Mouse (Mus musculus): ENCODE data around the gene Fbxl2. TPM values are rescaled to one million over a fixed set of nuclear protein-coding genes. Genes with fewer than 3 reads are reported as not detected.

The Fbxl2 gene
- polyA plus RNA-seq, 1 experiment from 2014 or later, result 13.0 TPM

DNA sequence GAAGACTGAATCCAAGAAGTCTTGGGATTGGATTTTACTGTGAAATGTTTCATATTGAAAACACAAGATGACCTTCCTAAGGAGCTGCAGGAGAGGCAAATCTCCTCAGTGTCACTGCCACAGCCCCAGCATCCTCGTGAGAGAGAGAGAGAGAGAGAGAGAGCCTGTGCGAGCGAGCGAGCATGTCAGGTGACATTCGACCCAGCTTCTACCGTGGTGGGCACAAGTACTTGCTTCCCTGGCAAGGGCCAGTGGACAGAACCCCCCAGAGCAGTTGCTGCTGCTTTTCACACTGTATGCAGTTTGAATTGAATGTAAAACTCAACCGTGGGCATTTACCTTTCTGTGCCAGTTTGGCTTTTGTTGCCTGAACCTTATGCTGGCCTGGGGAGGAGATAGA lies 70.5 kb downstream of the Fbxl2 start:
- no peak for DNase-seq (ENCODE audit: low read depth, low spot score)
- TF ChIP-seq CTCF (IDR thresholded peaks at IDR 0.05), result no peak
- no peaks in the 10 kb centered on the region for H3K27me3 ChIP-seq
- in situ Hi-C loops (cut with MboI; ENCODE audit: low pct_unique_long_range_greater_than_20kb), result no loop called here
- ChIA-PET CTCF (interaction anchor here (1.2 kb wide), 1 partner anchor 9 kb away, joined by 3 read pairs; no protein-coding TSS in a partner anchor), POLR2A (no interaction called here)
- no peak for ATAC-seq

DNA sequence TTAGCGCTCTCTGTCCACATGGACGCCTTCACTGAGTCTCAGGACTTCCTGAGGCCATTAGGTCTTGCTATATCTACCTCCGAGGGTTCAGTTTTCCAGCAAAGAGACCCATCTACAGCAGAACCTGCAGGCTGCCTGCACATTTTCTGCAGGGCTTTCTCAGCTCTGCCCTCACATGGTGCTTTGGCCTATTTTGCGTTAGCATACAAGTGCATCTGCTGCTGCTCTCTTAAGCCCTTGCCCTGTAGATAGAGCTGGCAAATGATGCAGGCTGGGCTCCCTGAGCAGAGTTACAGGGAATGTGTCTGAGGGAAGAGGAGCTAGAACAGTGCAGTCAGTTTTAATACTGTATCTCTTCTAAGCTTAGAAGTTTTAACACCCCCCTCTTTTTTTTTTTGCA lies 71.0 kb downstream of the Fbxl2 start:
- no peak for TF ChIP-seq CTCF (IDR thresholded peaks at IDR 0.05)
- POLR2A ChIA-PET, result no interaction called here
- H3K27me3 ChIP-seq, result no peaks in the 10 kb centered on the region
- no peak for ATAC-seq
- in situ Hi-C loops (cut with MboI; ENCODE audit: low pct_unique_long_range_greater_than_20kb), result no loop called here
- CTCF ChIA-PET, result interaction anchor here (1.2 kb wide), 1 partner anchor 9 kb away, joined by 3 read pairs; no protein-coding TSS in a partner anchor
- DNase-seq (ENCODE audit: low read depth, low spot score), result no peak

DNA sequence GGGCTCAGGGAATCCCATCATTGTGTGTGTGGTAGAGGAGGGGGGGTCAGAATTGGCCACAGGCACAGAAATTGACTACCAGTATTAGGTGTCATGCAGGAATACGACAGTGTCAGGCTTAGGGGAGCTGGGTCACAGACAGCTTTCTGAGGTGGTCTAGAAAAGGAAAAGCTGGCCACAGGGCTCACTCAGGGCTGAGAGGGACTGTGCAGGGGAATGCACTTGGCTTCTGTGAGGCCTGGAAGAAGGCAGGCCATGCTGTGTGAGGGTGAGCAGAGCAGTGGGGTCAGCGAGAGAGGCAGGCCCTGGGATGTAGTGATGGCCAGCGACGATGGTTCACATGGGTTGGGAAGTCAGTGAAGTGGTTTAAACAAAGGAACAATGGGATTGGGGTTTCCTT lies 72.1 kb downstream of the Fbxl2 start:
- no peak for TF ChIP-seq CTCF (IDR thresholded peaks at IDR 0.05)

DNA sequence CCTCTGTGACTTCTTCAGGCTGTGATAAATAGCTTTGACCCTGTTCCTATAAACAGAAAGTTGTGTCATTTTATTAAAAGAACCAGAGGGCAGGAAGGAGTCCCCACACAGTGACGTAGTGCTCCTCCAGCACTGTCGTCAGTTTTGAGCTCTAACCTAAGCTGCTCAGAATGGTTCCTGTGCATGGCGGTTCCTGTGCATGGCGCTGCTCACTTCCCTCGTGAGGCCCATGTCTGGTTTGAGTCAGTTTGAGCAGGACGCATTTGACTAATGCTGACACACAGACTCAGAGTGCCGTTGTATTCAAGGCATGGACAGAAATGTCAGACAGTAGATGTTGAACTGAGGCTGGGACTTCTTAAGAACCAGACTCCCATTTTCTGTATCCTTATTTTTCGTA lies 74.4 kb downstream of the Fbxl2 start:
- ChIA-PET CTCF (no interaction called here), POLR2A (no interaction called here)
- H3K27me3 ChIP-seq, result no peaks in the 10 kb centered on the region
- in situ Hi-C loops (cut with MboI; ENCODE audit: low pct_unique_long_range_greater_than_20kb), result no loop called here
- no peak for TF ChIP-seq CTCF (IDR thresholded peaks at IDR 0.05)
- no peak for DNase-seq (ENCODE audit: low read depth, low spot score)
- ATAC-seq, result no peak

More for the DNA sequence above, 72.1 kb downstream of the Fbxl2 start:
- in situ Hi-C loops (cut with MboI; ENCODE audit: low pct_unique_long_range_greater_than_20kb), result no loop called here
- ChIA-PET CTCF (interaction anchor here (1.5 kb wide), 1 partner anchor 20 kb away, joined by 4 read pairs; no protein-coding TSS in a partner anchor), POLR2A (no interaction called here)
- no peaks in the 10 kb centered on the region for H3K27me3 ChIP-seq
- ATAC-seq (no peak), DNase-seq (ENCODE audit: low read depth, low spot score) (no peak)

DNA sequence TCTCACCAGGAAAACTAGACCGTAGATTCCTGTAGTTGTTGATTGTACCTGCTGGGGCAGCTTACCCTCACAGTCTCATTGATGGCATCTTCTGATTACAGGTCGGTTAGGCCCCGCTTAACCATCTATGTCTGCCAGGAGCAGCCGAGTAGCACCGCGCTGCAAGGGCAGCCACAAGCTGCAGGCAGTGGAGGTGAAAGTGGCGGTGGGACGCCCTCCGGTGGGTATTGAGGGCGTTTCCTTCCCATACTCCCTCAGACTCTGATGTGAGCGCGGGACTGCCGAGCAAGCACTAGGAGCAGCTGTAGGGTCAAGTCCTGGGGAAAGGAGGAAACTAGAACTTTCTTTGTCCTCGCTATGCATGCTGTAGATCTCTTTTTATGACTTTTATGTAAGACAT lies 76.0 kb downstream of the Fbxl2 start:
- in situ Hi-C loops (cut with MboI; ENCODE audit: low pct_unique_long_range_greater_than_20kb), result no loop called here
- CTCF ChIA-PET, result no interaction called here
- ATAC-seq, result no peak
- DNase-seq (ENCODE audit: low read depth, low spot score), result no peak
- no peaks in the 10 kb centered on the region for H3K27me3 ChIP-seq
- POLR2A ChIA-PET, result no interaction called here
- TF ChIP-seq CTCF (IDR thresholded peaks at IDR 0.05), result no peak

DNA sequence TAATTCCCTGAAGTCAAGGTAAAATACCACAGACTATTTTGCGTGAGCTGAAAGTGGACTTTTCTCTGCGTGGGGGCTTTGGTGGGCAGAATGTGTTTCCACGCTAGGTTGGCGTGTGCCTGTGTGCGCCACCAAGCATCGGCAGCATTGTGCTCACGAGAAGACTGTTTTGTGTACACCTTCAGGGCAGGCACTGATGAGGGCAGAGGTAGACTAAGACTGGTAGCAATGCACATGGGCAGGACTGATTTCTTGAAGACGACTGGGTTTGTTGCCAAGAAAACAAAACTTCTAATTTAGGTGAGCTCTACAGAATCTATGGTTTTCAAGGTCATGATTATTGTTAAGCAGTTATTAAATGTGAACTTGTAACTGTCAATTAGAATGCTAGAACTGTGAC lies 76.6 kb downstream of the Fbxl2 start:
- DNase-seq (ENCODE audit: low read depth, low spot score) (no peak), ATAC-seq (no peak)
- no peak for TF ChIP-seq CTCF (IDR thresholded peaks at IDR 0.05)
- CTCF ChIA-PET, result interaction anchor here (2.5 kb wide), 1 partner anchor 24 kb away, joined by 6 read pairs; no protein-coding TSS in a partner anchor
- POLR2A ChIA-PET, result no interaction called here
- no peaks in the 10 kb centered on the region for H3K27me3 ChIP-seq
- in situ Hi-C loops (cut with MboI; ENCODE audit: low pct_unique_long_range_greater_than_20kb), result no loop called here

DNA sequence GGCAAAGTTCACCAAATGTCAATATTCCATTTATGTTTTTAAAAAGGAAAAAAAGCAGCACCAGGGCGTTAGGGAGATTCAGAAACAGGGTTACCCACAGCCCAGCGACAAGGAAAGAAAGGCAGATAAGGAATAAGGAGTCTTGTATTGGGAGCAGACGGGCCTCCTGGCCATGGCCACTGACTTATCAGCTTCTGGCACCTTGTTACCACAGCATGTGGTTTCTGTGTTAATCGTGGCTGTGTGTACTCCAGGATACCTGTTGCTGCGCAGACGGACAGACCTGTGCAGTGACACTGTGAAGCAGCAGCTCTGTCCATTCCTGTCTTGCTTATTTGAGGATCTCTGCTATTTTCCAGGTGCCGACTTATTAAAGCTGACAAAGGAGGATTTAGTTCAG lies 77.0 kb downstream of the Fbxl2 start:
- DNase-seq (ENCODE audit: low read depth, low spot score), result no peak
- ChIA-PET CTCF (interaction anchor here (2.5 kb wide), 1 partner anchor 23 kb away, joined by 6 read pairs; no protein-coding TSS in a partner anchor), POLR2A (no interaction called here)
- no peaks in the 10 kb centered on the region for H3K27me3 ChIP-seq
- no peak for TF ChIP-seq CTCF (IDR thresholded peaks at IDR 0.05)
- in situ Hi-C loops (cut with MboI; ENCODE audit: low pct_unique_long_range_greater_than_20kb), result no loop called here
- no peak for ATAC-seq

DNA sequence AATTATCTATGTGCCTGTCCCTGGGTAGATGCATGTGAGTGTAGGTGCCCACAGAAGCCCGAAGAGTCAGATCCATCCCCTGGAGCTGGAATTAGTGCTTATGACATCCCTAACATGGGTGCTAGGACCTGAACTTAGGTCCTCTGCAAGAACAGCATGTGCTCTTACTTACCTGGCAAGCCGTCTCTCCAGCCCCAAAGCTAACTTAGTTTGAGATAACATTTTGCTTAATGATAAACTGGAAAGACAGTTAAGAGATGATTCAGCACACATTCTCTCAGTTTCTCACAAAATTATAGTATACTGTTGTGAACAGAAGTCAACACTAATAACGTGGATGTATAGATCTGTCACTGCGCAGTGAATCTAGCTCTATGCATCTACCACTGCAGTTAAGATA lies 79.2 kb downstream of the Fbxl2 start:
- ChIA-PET POLR2A (no interaction called here), CTCF (interaction anchor here (1.3 to 2.5 kb wide), 4 partner anchors 8 to 26 kb away, joined by 3 to 6 read pairs (median 4); no protein-coding TSS in a partner anchor)
- no peak for TF ChIP-seq CTCF (IDR thresholded peaks at IDR 0.05)
- no peak for DNase-seq (ENCODE audit: low read depth, low spot score)
- ATAC-seq, result no peak
- no peaks in the 10 kb centered on the region for H3K27me3 ChIP-seq
- in situ Hi-C loops (cut with MboI; ENCODE audit: low pct_unique_long_range_greater_than_20kb), result no loop called here

DNA sequence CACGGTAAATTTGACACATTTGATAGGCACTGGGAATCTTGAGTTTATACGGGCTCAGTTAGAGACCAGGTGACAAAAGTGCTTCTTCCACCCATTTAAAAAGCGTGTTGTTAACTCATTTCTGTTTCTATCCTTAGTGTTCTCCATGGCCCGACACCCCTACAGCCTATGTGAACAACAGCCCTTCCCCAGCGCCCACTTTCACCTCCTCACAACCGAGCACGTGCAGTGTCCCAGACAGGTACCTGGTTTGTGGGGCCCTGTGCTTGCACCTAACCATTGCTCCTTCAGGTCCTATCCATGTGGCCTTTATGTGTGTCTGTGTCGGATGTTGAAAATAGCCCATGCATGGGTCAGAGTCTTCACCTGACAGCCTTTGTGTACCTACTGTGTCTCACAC lies 81.6 kb downstream of the Fbxl2 start:
- in situ Hi-C loops (cut with MboI; ENCODE audit: low pct_unique_long_range_greater_than_20kb), result no loop called here
- ChIA-PET CTCF (interaction anchor here (1.7 kb wide), 1 partner anchor 11 kb away, joined by 4 read pairs; no protein-coding TSS in a partner anchor), POLR2A (interaction anchor here (1.1 kb wide), 1 partner anchor 14 kb away, joined by 3 read pairs; no protein-coding TSS in a partner anchor)
- TF ChIP-seq CTCF (IDR thresholded peaks at IDR 0.05), result no peak
- no peaks in the 10 kb centered on the region for H3K27me3 ChIP-seq
- DNase-seq (ENCODE audit: low read depth, low spot score) (no peak), ATAC-seq (no peak)

DNA sequence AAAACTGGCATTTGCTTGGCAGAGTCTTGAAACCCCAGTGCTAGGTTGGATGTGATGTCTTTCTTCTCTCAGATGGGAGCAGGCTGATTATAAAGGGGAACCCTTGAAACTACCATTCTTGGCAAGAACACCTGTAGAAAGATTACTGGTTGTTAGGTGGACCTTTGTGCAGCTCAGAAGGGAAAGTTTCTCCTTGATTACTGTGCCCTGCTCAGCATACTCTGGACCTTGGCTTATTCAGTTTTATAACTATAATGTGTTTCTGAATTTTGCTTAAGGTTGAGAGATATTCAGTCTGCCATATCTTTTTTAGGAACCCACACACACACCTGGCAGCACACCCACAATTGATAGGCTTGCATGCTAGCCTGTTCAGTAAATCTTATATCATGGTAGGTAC lies 82.3 kb downstream of the Fbxl2 start:
- POLR2A ChIA-PET, result no interaction called here
- ATAC-seq (no peak), DNase-seq (ENCODE audit: low read depth, low spot score) (no peak)
- TF ChIP-seq CTCF (IDR thresholded peaks at IDR 0.05), result no peak
- no peaks in the 10 kb centered on the region for H3K27me3 ChIP-seq
- in situ Hi-C loops (cut with MboI; ENCODE audit: low pct_unique_long_range_greater_than_20kb), result no loop called here
- CTCF ChIA-PET, result no interaction called here

DNA sequence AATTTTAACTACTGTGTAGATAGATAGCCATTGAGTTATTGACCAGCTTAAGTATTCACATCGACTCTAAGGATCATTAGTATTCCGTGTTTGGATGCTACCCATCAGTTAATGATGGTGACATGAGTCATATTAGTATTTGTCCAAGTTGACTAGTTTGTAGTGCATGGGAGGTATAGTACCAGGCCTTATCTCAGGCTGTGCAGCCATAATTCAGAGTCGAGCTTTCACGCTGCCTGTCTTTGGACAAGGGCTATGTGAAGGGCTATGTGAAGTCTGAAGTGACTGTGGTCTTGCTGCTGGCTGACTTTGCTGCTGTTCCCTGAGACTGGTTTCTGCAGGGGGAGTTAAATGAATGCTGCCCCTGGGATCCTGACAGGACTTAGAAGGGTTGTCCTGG lies 88.2 kb downstream of the Fbxl2 start:
- no peak for TF ChIP-seq CTCF (IDR thresholded peaks at IDR 0.05)
- in situ Hi-C loops (cut with MboI; ENCODE audit: low pct_unique_long_range_greater_than_20kb), result no loop called here
- no peaks in the 10 kb centered on the region for H3K27me3 ChIP-seq
- ATAC-seq, result no peak
- POLR2A ChIA-PET, result no interaction called here
- no peak for DNase-seq (ENCODE audit: low read depth, low spot score)
- CTCF ChIA-PET, result no interaction called here

DNA sequence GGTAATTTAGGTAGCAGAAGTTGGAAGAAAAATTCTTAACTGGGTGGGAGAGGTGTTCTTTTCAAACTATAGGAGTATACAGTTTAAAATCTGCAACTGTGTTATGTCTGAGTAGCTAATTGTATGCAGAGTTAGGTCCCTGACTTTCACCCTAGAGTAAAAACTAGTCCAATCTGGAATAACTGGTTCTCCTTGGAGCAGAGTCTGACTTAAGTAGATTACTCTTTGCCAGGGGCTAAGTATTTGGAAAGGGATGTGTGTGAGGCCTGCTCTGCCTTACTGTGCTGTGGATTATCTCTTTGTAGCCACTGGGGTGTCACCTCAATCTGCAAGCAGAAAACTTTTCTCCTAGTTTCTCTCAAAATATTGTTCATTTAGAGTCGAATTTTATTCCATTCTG lies 98.8 kb downstream of the Fbxl2 start:
- in situ Hi-C loops (cut with MboI; ENCODE audit: low pct_unique_long_range_greater_than_20kb), result no loop called here
- no peak for TF ChIP-seq CTCF (IDR thresholded peaks at IDR 0.05)
- no peaks in the 10 kb centered on the region for H3K27me3 ChIP-seq
- DNase-seq (ENCODE audit: low read depth, low spot score) (no peak), ATAC-seq (no peak)
- POLR2A ChIA-PET, result no interaction called here
- CTCF ChIA-PET, result no interaction called here

Measured in Patski (cell line).